Mouse (Mus musculus) effector memory CD4-positive, alpha-beta T cell, adult 7 months (primary cell): ENCODE results near the gene Zfp420. TPM values are rescaled to one million over a fixed set of nuclear protein-coding genes. Genes with fewer than 3 reads are reported as not detected.

Experiments used
- polyA plus RNA-seq: library from polyadenylated mRNA; unstranded; fragments of 100-300 nt; shearing (Covaris generic); gene quantifications from one replicate; pipeline ENCODE4 v1.2.1, GENCODE M21; 2017

Zfp420 gene
- polyA plus RNA-seq: 8.0 TPM

DNA sequence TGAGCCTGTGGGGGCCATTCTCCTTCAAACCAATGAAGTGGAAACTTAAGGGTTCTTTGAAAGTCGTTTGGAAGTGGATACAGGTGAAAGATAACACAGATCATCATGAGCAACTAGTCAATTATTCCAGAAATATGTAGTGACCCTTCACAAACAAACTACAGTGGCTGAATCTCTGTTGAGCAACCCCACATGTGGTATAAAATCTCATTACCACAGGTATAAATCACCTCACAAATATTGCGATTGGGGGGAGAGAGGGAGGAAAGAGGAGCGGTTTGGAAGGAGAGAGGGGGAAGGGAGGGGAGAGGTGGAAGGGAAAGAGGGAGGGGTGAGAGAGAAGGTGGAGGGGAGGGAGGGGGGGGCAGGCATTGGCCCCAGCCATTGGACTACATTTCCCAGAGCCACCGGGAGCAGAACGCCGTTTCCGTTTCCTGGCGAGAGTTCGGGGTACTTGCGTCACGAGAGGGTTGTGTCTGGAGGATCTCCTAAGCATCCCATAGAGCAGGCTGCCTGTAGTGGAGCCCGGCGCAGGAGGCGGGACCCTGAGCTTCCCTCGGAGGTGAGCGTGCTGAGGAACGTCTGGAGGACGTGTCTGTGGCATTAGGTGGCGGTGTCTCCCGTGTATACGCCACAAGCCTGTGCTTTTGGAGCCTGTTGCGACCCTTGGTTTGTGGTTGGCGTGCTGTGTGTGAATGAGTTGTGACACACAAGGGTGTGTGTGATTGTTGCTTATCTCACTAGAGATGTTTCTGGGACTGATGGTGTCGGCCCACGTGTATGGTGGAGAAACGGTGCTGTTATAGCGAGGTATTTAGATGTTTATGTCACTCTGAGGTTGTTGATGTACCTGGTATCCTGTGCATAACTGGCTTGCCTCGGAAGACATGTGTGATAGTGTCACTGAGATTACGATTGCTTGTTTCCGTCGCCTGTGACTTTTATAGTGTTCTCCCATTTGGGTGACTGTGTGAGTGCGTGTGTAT, at the start of gene Zfp420:
Zfp420 (plus strand) TSS at position 448 of the 986 bp plus-strand sequence.

GRCm38 (mm10) chr7:29815910-29816429, 43.8 kb upstream of the Zfp420 start, which contains the start of gene Zfp790:
Gene Zfp790, plus strand, starts transcription at chr7:29816114.

GRCm38 (mm10) chr7:29853219-29853842, 6.4 kb upstream of the Zfp420 start, which contains the start of gene Zfp940:
Gene Zfp940, minus strand, starts transcription at chr7:29853669.

GRCm38 (mm10) chr7:29905966-29906681, 46.3 kb downstream of the Zfp420 start, which contains the start of gene Zfp27:
Gene Zfp27, minus strand, starts transcription at chr7:29906572.

GRCm38 (mm10) chr7:29908130-29908950, 48.6 kb downstream of the Zfp420 start, which contains the start of gene Zfp383:
Gene Zfp383, plus strand, starts transcription at chr7:29908223.

Other genes starting within 250 kb of the Zfp420 start
- gene Catsperg2, start 132.9 kb upstream of the Zfp420 start, polyA plus RNA-seq: 0.71 TPM
- 13.7 TPM for gene Zfp84, start 91.4 kb upstream of the Zfp420 start, polyA plus RNA-seq
- 0.48 TPM for gene Zfp30, start 76.0 kb upstream of the Zfp420 start, polyA plus RNA-seq
- gene Zfp790, start 43.9 kb upstream of the Zfp420 start, polyA plus RNA-seq: 5.9 TPM
- gene Zfp940, start 6.3 kb upstream of the Zfp420 start, polyA plus RNA-seq: 2.2 TPM
- 2.9 TPM for gene Zfp27, start 46.6 kb downstream of the Zfp420 start, polyA plus RNA-seq
- gene Zfp383, start 48.2 kb downstream of the Zfp420 start, polyA plus RNA-seq: 1.00 TPM
- 2.2 TPM for gene Zfp74, start 94.1 kb downstream of the Zfp420 start, polyA plus RNA-seq
- gene Zfp568, start 124.0 kb downstream of the Zfp420 start, polyA plus RNA-seq: 5.7 TPM
- 2.1 TPM for gene Zfp14, start 191.4 kb downstream of the Zfp420 start, polyA plus RNA-seq
- 7.4 TPM for gene Zfp82, start 212.9 kb downstream of the Zfp420 start, polyA plus RNA-seq
- not detected for gene Gm26920, start 230.4 kb downstream of the Zfp420 start, polyA plus RNA-seq
- gene Zfp566, start 230.5 kb downstream of the Zfp420 start, polyA plus RNA-seq: 6.2 TPM
- gene Zfp260, start 234.8 kb downstream of the Zfp420 start, polyA plus RNA-seq: 66.9 TPM